Mouse (Mus musculus) frontal cortex, postnatal 36 days (tissue): Measurements from ENCODE around the gene Gna15.

Experiments
- DNase-seq, 2 experiments: peaks; one replicate each; pipeline ENCODE4 v3.0.0; 2022; ENCODE audit warnings: low spot score in 2 of 2

Gna15 gene

GRCm38 (mm10) chr10:81523570-81523969, 455 bp downstream of the Gna15 start:
- DNase-seq, result no peak

- no peak for DNase-seq
These were observed 883 bp downstream of the Gna15 start for GRCm38 (mm10) chr10:81523142-81523541.

GRCm38 (mm10) chr10:81519978-81520365, 4.1 kb downstream of the Gna15 start:
- no peak for DNase-seq

GRCm38 (mm10) chr10:81519227-81519977, 4.6 kb downstream of the Gna15 start:
- no peak for DNase-seq

GRCm38 (mm10) chr10:81518546-81518945, 5.5 kb downstream of the Gna15 start:
- DNase-seq, result peak in 1 of 2 experiments; percentile 59

- no peak for DNase-seq
These were observed 6.8 kb downstream of the Gna15 start for GRCm38 (mm10) chr10:81517227-81517626.

GRCm38 (mm10) chr10:81513798-81514197, 10.2 kb downstream of the Gna15 start:
- no peak for DNase-seq

GRCm38 (mm10) chr10:81510246-81510810, 13.7 kb downstream of the Gna15 start:
- no peak for DNase-seq

- DNase-seq, result no peak
These were observed 16.1 kb downstream of the Gna15 start for GRCm38 (mm10) chr10:81507691-81508489.

GRCm38 (mm10) chr10:81507095-81507494, 16.9 kb downstream of the Gna15 start:
- no peak for DNase-seq

- no peak for DNase-seq
These were observed 18.9 kb downstream of the Gna15 start for GRCm38 (mm10) chr10:81505016-81505664.

GRCm38 (mm10) chr10:81502658-81503057, 21.4 kb downstream of the Gna15 start:
- DNase-seq, result peak; percentile 92

GRCm38 (mm10) chr10:81501863-81502262, 22.2 kb downstream of the Gna15 start:
- no peak for DNase-seq

GRCm38 (mm10) chr10:81500032-81500431, 24.0 kb downstream of the Gna15 start, which contains the start of gene S1pr4:
TSS of gene S1pr4 (minus strand) at chr10:81500132.
- DNase-seq, result no peak

GRCm38 (mm10) chr10:81499250-81499901, 24.6 kb downstream of the Gna15 start:
- no peak for DNase-seq

GRCm38 (mm10) chr10:81498316-81499249, 25.4 kb downstream of the Gna15 start:
- DNase-seq, result no peak

GRCm38 (mm10) chr10:81497401-81498270, 26.4 kb downstream of the Gna15 start:
- no peak for DNase-seq

- DNase-seq, result no peak
These were observed 27.1 kb downstream of the Gna15 start for GRCm38 (mm10) chr10:81496969-81497368.

GRCm38 (mm10) chr10:81496264-81496901, 27.6 kb downstream of the Gna15 start, which contains the start of gene Ncln:
TSS of gene Ncln (minus strand) at chr10:81496392.
- DNase-seq, result peak; percentile 98 to 99
